Mouse (Mus musculus) embryonic facial prominence, embryonic 14.5 days (tissue): ENCODE results near the gene Pdzd7. TPM values are rescaled to one million over a fixed set of nuclear protein-coding genes. Genes with fewer than 3 reads are reported as not detected.

ENCODE experiments used
- ATAC-seq: fragments of 200-750 bp; cut with Nextera tagmentation; 2 replicates; pipeline ENCODE4 v1.8.0; 2017; ENCODE audit warnings: low read depth, moderate number of reproducible peaks, moderate TSS enrichment
- DNase-seq: peaks from one replicate; pipeline ENCODE4 v3.0.0-alpha.2; 2015; ENCODE audit warnings: low spot score
- H3K27ac ChIP-seq: fragments of 300-500 bp; sonication (generic); replicated peaks from 2 replicates; pipeline ENCODE4 v1.5.1; 2014; ENCODE audit warnings: low read depth, mild to moderate bottlenecking, low read length, moderate library complexity
- H3K27me3 ChIP-seq: fragments of 300-500 bp; sonication (generic); replicated peaks from 2 replicates; pipeline ENCODE4 v1.6.1; 2014; ENCODE audit warnings: low read length; ENCODE audit not compliant: control insufficient read depth, insufficient read depth
- H3K36me3 ChIP-seq: fragments of 300-500 bp; sonication (generic); 2 replicates; pipeline ENCODE4 v1.6.1; 2014; ENCODE audit warnings: low read length, mixed read lengths; ENCODE audit not compliant: control insufficient read depth, insufficient read depth
- H3K4me1 ChIP-seq: fragments of 300-500 bp; sonication (generic); 2 replicates; pipeline ENCODE4 v1.6.1; 2014; ENCODE audit warnings: antibody characterized with exemption, low read length; ENCODE audit not compliant: control insufficient read depth, insufficient read depth
- H3K4me2 ChIP-seq: fragments of 300-500 bp; sonication (generic); 2 replicates; pipeline ENCODE4 v1.6.1; 2014; ENCODE audit warnings: low read depth, mild to moderate bottlenecking, low read length, moderate library complexity, mixed read lengths
- H3K4me3 ChIP-seq: fragments of 300-500 bp; sonication (generic); 2 replicates; pipeline ENCODE4 v1.5.1; 2014; ENCODE audit warnings: low read depth, mild to moderate bottlenecking, low read length
- H3K9ac ChIP-seq: fragments of 300-500 bp; sonication (generic); 2 replicates; pipeline ENCODE4 v1.6.1; 2014; ENCODE audit warnings: low read depth, mild to moderate bottlenecking, low read length, moderate library complexity, mixed read lengths
- H3K9me3 ChIP-seq: fragments of 300-500 bp; sonication (generic); 2 replicates; pipeline ENCODE4 v1.6.1; 2016; ENCODE audit warnings: low read length; ENCODE audit not compliant: control insufficient read depth
- WGBS: fragments of 180-500 bp; shearing (Covaris S2); extraction: QIAGEN DNeasy Blood & Tissue Kit; methylation state at CpG from one replicate; pipeline ENCODE4 v1.1.7; 2014; 5-methylcytosine and 5-hydroxymethylcytosine counted together
- polyA plus RNA-seq: library from polyadenylated mRNA; unstranded; fragments of >200 nt; fragmentation: Nextera tagmentation; extraction: Ambion mirVana; gene quantifications from 2 replicates; pipeline ENCODE4 v1.2.1, GENCODE M21; 2014

Gene Pdzd7
- polyA plus RNA-seq, 1 experiment from 2014 or later = 0.32 TPM

DNA sequence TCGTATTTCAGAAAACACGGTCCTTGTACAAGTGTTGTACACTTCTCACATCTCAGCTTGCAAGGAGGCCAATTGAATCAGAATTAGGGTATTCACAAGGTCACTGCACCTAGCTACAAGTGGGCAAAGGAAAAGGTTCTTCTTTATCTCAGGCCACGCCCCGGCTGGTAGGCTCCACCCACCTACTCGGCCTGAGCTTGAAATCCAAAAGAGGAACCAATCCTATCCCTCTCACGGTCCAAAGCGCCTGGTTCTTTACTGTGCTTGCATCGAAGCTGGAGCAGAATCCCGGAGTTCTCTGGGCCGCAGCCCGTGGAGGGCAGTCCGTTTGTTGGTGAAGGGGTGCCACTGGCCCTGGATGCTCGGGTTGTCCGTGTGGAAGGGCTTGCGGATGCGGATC, 40.1 kb downstream of the Pdzd7 start, which contains the start of gene Twnk:
Gene Twnk, plus strand, starts transcription at position 220 of the 400 bp plus-strand sequence.
- DNase-seq = no peak
- ATAC-seq = no peak
- Histone ChIP-seq H3K27ac (peak within 1 kb of the TSS; percentile 75), H3K27me3 (no peaks in the 10 kb centered on the region), H3K36me3 (peaks cover 53% of the 10 kb centered on the region), H3K9me3 (no peaks in the 10 kb centered on the region), H3K9ac (peak within 1 kb of the TSS; percentile 82), H3K4me1 (peaks cover 13% of the 10 kb centered on the region), H3K4me2 (peak within 1 kb of the TSS; percentile 95), H3K4me3 (peak within 1 kb of the TSS; percentile 90)
- 13% methylated on average over 16 of the region's 16 CpGs for WGBS

DNA sequence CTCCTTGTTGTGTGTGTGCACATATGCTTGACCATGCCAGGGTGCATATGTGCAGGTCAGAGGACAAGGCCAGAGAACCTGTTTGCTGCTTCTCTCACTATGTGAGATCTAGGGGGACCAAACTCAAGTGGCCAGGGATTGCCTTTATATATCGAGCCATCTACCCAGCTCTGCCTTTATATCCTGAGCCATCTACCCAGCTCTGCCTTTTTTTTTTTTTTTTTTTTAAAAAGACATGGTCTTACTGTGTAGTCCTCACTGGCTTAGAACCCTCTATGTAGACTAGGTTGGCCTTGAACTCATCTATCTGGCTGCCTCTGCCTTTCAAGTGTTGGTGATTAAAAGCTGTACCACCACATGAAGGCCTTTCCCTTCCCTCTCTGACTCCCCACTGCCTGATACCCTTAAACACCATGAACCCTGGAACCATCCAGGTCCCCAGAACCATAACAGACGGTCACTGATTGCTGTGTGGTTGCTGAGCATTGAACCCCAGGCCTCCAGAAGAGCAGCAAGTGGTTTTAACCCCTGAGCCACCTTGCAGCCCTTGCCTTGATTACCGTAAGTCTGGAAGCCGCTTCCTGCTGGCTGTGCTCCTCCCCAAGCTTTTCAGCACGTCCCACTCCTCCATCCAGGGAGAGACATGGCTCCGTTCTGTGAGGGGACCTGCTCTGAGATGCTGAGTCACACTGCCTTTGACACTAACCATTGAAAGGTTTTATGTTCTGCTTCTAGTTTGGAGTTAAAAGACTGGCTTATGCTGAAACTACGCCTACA, 41.6 kb downstream of the Pdzd7 start:
- H3K36me3 ChIP-seq = peaks cover 55% of the 10 kb centered on the region
- ATAC-seq (no peak), DNase-seq (no peak)
- H3K4me2 ChIP-seq = no peak overlapping the region
- H3K27me3 ChIP-seq = no peaks in the 10 kb centered on the region
- WGBS = 90% methylated on average over 7 of the region's 7 CpGs
- peaks cover 13% of the 10 kb centered on the region for H3K4me1 ChIP-seq
- no peaks in the 10 kb centered on the region for H3K9me3 ChIP-seq
- no peak overlapping the region for H3K27ac ChIP-seq
- H3K9ac ChIP-seq = peak overlapping the region; percentile 2; the same call in 1 of the 2 replicates
- no peak overlapping the region for H3K4me3 ChIP-seq

- Histone ChIP-seq H3K4me3 (no peak overlapping the region), H3K4me2 (no peak overlapping the region), H3K27ac (no peak overlapping the region), H3K9ac (no peak overlapping the region), H3K27me3 (no peaks in the 10 kb centered on the region), H3K4me1 (peaks cover 10% of the 10 kb centered on the region), H3K9me3 (no peaks in the 10 kb centered on the region), H3K36me3 (peaks cover 55% of the 10 kb centered on the region)
- DNase-seq (no peak), ATAC-seq (no peak)
- 77% methylated on average over 2 of the region's 3 CpGs for WGBS
Measured at GRCm38 (mm10) chr19:45002301-45002700, 43.2 kb downstream of the Pdzd7 start.

DNA sequence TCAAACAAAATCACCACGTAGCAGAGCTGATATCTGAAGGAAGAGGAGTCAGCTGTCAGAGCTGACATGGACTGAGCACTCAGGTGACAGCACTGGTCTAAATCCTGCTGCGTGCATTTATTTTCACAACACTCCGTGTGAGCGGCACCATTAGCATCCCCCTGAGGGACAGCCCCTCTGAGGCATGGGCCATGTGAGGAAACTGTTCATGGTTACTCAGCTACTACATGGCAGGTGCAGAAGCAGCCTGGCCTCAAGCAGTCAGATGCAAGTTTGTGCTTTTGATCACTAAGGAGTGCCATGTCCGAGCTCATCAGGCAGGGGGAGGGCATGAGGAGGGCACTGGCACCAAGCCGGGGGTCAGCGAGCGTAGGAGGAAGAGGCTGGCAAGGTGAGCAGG, 45.9 kb downstream of the Pdzd7 start:
- peaks cover 55% of the 10 kb centered on the region for H3K36me3 ChIP-seq
- no peak overlapping the region for H3K4me3 ChIP-seq
- DNase-seq (no peak), ATAC-seq (no peak)
- no peak overlapping the region for H3K27ac ChIP-seq
- H3K4me1 ChIP-seq = no peaks in the 10 kb centered on the region
- 85% methylated on average over 8 of the region's 8 CpGs for WGBS
- H3K9ac ChIP-seq = no peak overlapping the region
- no peaks in the 10 kb centered on the region for H3K27me3 ChIP-seq
- H3K4me2 ChIP-seq = no peak overlapping the region
- no peaks in the 10 kb centered on the region for H3K9me3 ChIP-seq

GRCm38 (mm10) chr19:44997786-44998185, 47.7 kb downstream of the Pdzd7 start:
- H3K4me1 ChIP-seq = no peaks in the 10 kb centered on the region
- DNase-seq = no peak
- H3K9me3 ChIP-seq = no peaks in the 10 kb centered on the region
- no peak overlapping the region for H3K9ac ChIP-seq
- WGBS = 85% methylated on average over 9 of the region's 11 CpGs
- H3K27ac ChIP-seq = no peak overlapping the region
- H3K27me3 ChIP-seq = no peaks in the 10 kb centered on the region
- peaks cover 43% of the 10 kb centered on the region for H3K36me3 ChIP-seq
- no peak overlapping the region for H3K4me3 ChIP-seq
- H3K4me2 ChIP-seq = no peak overlapping the region
- ATAC-seq = no peak

DNA sequence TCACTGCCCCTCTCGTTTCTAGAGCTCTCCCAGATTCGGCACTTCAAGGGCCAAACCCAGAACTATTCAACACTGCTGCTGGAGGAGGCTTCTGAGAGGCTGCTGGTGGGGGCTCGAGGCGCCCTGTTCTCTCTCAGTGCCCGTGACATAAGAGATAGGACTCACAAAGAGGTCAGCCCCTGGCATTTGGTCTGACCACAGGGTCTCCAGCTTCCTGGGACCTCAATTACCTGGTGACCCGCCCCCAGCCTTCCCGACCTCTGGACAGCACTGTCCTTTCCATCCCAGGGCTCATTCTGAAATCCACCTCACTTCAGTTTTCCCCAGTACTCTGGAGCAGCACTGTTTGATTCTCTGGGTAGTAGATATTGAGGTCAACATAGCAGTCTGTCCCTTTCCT, 52.8 kb downstream of the Pdzd7 start:
- Histone ChIP-seq H3K27me3 (no peaks in the 10 kb centered on the region), H3K9me3 (no peaks in the 10 kb centered on the region), H3K4me2 (no peak overlapping the region), H3K9ac (no peak overlapping the region), H3K36me3 (peaks cover 11% of the 10 kb centered on the region; the same call in 1 of the 2 replicates), H3K27ac (no peak overlapping the region), H3K4me3 (no peak overlapping the region), H3K4me1 (peaks cover 14% of the 10 kb centered on the region)
- 61% methylated on average over 6 of the region's 7 CpGs for WGBS
- ATAC-seq = no peak
- DNase-seq = no peak

GRCm38 (mm10) chr19:44992246-44992645, 53.3 kb downstream of the Pdzd7 start:
- ATAC-seq = no peak

GRCm38 (mm10) chr19:44991031-44991430, 54.5 kb downstream of the Pdzd7 start:
- ATAC-seq = no peak
- peak overlapping the region; percentile 99; the same call in 1 of the 2 replicates for H3K4me2 ChIP-seq
- no peak for DNase-seq
- no peaks in the 10 kb centered on the region for H3K27me3 ChIP-seq
- H3K27ac ChIP-seq = no peak overlapping the region
- peaks cover 14% of the 10 kb centered on the region for H3K4me1 ChIP-seq
- no peaks in the 10 kb centered on the region for H3K9me3 ChIP-seq
- H3K4me3 ChIP-seq = no peak overlapping the region
- 78% methylated on average over 8 of the region's 8 CpGs for WGBS
- peaks cover 6% of the 10 kb centered on the region; the same call in 1 of the 2 replicates for H3K36me3 ChIP-seq
- no peak overlapping the region for H3K9ac ChIP-seq

More at GRCm38 (mm10) chr19:44992246-44992645, 53.3 kb downstream of the Pdzd7 start:
- no peaks in the 10 kb centered on the region for H3K27me3 ChIP-seq
- H3K27ac ChIP-seq = no peak overlapping the region
- no peaks in the 10 kb centered on the region for H3K9me3 ChIP-seq
- no peak overlapping the region for H3K4me3 ChIP-seq
- no peak overlapping the region for H3K4me2 ChIP-seq
- no peak overlapping the region for H3K9ac ChIP-seq
- peaks cover 6% of the 10 kb centered on the region; the same call in 1 of the 2 replicates for H3K36me3 ChIP-seq
- no peak for DNase-seq
- 44% methylated on average over 7 of the region's 7 CpGs for whole genome bisulfite sequencing
- peaks cover 14% of the 10 kb centered on the region for H3K4me1 ChIP-seq
